Mouse (Mus musculus) myocyte (in vitro differentiated cells): ENCODE measurements around the gene Olig3.

Source experiments
- CEBPB ChIP-seq: IDR thresholded peaks from 2 replicates; pipeline ENCODE4 v1.6.1; 2011; ENCODE audit warnings: mild to moderate bottlenecking, moderate library complexity; ENCODE audit not compliant: poor library complexity, insufficient read depth, severe bottlenecking
- E2F4 ChIP-seq: IDR thresholded peaks from one replicate; pipeline ENCODE4 v1.6.1; 2011; ENCODE audit warnings: mild to moderate bottlenecking, control low read depth, moderate library complexity; ENCODE audit not compliant: insufficient read depth
- MAX ChIP-seq: IDR thresholded peaks from one replicate; pipeline ENCODE4 v1.6.1; 2011; ENCODE audit warnings: low read depth, mild to moderate bottlenecking, control low read depth
- MYOD1 ChIP-seq, 3 experiments: IDR thresholded peaks; one replicate each; pipeline ENCODE4 v1.6.1; 2011; ENCODE audit warnings: control low read depth in 2 of 3, low read depth in 2 of 3, mild to moderate bottlenecking in 2 of 3, moderate library complexity in 1 of 3; ENCODE audit not compliant: insufficient read length in 2 of 3, control insufficient read depth in 1 of 3
- MYOG ChIP-seq, 3 experiments: IDR thresholded peaks; one replicate each; pipeline ENCODE4 v1.6.1; 2011; ENCODE audit warnings: control low read depth in 2 of 3, low read depth in 2 of 3, mild to moderate bottlenecking in 2 of 3; ENCODE audit not compliant: insufficient read length in 2 of 3, control insufficient read depth in 1 of 3, insufficient read depth in 1 of 3
- POLR2A ChIP-seq: IDR thresholded peaks from one replicate; pipeline ENCODE4 v1.6.1; 2011; ENCODE audit warnings: low read depth, mild to moderate bottlenecking, control low read depth, moderate library complexity; ENCODE audit not compliant: insufficient read length
- POLR2AphosphoS2 ChIP-seq: IDR thresholded peaks from one replicate; pipeline ENCODE4 v1.6.1; 2011; ENCODE audit warnings: low read depth, control low read depth; ENCODE audit not compliant: insufficient read length
- TCF12 ChIP-seq: IDR thresholded peaks from one replicate; pipeline ENCODE4 v1.6.1; 2011; ENCODE audit warnings: mild to moderate bottlenecking, control low read depth; ENCODE audit not compliant: poor library complexity, insufficient read depth, severe bottlenecking
- TCF3 ChIP-seq: IDR thresholded peaks from one replicate; pipeline ENCODE4 v1.6.1; 2011; ENCODE audit warnings: low read depth, control low read depth; ENCODE audit not compliant: insufficient read length
- USF1 ChIP-seq: IDR thresholded peaks from one replicate; pipeline ENCODE4 v1.6.1; 2011; ENCODE audit warnings: low read depth, mild to moderate bottlenecking, control low read depth, moderate library complexity

GRCm38 (mm10) chr10:19355076-19355475 lies 1.3 kb upstream of the Olig3 start:
- TF ChIP-seq POLR2AphosphoS2 (no peak), MAX (no peak), POLR2A (no peak), MYOG (IDR thresholded peaks at IDR 0.05; ENCODE audit: control insufficient read depth in 1 of 3, insufficient read depth in 1 of 3, insufficient read length in 2 of 3, low read depth in 2 of 3) (no peak), TCF3 (no peak), TCF12 (no peak), USF1 (no peak), E2F4 (no peak), MYOD1 (IDR thresholded peaks at IDR 0.05; ENCODE audit: control insufficient read depth in 1 of 3, insufficient read length in 2 of 3, low read depth in 2 of 3) (no peak), CEBPB (no peak)
